Mouse (Mus musculus) spleen, adult 2 months (tissue): Measurements from ENCODE around the gene Hoxa3.

Experiments
- CTCF ChIP-seq: fragments of 200-500 bp; IDR thresholded peaks from 2 replicates; pipeline ENCODE4 v1.5.1; 2011; ENCODE audit warnings: mild to moderate bottlenecking, inconsistent platforms; ENCODE audit not compliant: insufficient read depth, insufficient read length, insufficient replicate concordance; ENCODE audit errors: extremely low read depth
- POLR2A ChIP-seq: fragments of 200-500 bp; IDR thresholded peaks from 2 replicates; pipeline ENCODE4 v1.6.1; 2011; ENCODE audit warnings: low read depth, low read length, inconsistent platforms

DNA sequence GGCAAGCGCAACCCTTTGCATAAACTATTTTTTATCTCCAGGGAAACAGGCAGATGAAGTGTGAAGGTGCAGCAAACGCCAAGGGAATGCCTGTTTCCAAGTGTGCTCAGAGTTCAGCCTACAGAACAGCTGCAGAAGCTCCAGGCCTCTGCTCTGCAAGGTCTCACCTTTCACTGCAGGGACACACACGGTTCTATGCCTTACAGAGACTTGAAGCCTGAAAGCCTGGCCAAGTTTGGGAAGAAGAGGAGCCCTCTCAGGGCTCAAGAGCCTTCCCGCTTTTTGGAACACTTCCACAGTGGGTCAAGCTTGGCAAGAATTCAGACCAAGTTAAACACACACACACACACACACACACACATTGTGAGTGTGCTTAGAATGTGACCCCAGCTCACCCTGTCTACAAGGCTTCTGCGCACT lies 24.0 kb downstream of the Hoxa3 start:
- TF ChIP-seq CTCF: no peak
- no peak for TF ChIP-seq POLR2A
